Mouse (Mus musculus): ENCODE measurements around the gene Pold1. TPM values are rescaled to one million over a fixed set of nuclear protein-coding genes. Genes with fewer than 3 reads are reported as not detected.

Pold1 gene
- total RNA-seq, 2 experiments from 2014 or later = 9.0 to 10.5 TPM

- TF ChIP-seq CTCF (conservative IDR thresholded peaks at IDR 0.05) = no peak
- H3K4me3 ChIP-seq = no peak overlapping the region
- no peak overlapping the region for H3K27ac ChIP-seq
- DNase-seq (ENCODE audit: low spot score in 2 of 2) = no peak
Observed at GRCm38 (mm10) chr7:44535657-44536589, 12.7 kb downstream of the Pold1 start.

GRCm38 (mm10) chr7:44534656-44535441 is 13.8 kb downstream of the Pold1 start:
- H3K27ac ChIP-seq = no peak overlapping the region
- no peak overlapping the region for H3K4me3 ChIP-seq
- no peak for DNase-seq (ENCODE audit: low spot score in 2 of 2)
- TF ChIP-seq CTCF (conservative IDR thresholded peaks at IDR 0.05) = 0 out of 2 replicates have a peak, but pooled peaks have one; percentile 6

GRCm38 (mm10) chr7:44534242-44534641 is 14.4 kb downstream of the Pold1 start:
- H3K27ac ChIP-seq = no peak overlapping the region
- no peak for DNase-seq (ENCODE audit: low spot score in 2 of 2)
- H3K4me3 ChIP-seq = no peak overlapping the region
- TF ChIP-seq CTCF (conservative IDR thresholded peaks at IDR 0.05) = no peak

GRCm38 (mm10) chr7:44533746-44534045 is 15.0 kb downstream of the Pold1 start:
- Histone ChIP-seq H3K4me3 (no peak overlapping the region), H3K27ac (no peak overlapping the region)
- TF ChIP-seq CTCF (conservative IDR thresholded peaks at IDR 0.05) = no peak
- no peak for DNase-seq (ENCODE audit: low spot score in 2 of 2)

GRCm38 (mm10) chr7:44532918-44533745 is 15.5 kb downstream of the Pold1 start:
- H3K4me3 ChIP-seq = no peak overlapping the region
- DNase-seq (ENCODE audit: low spot score in 2 of 2) = no peak
- TF ChIP-seq CTCF (conservative IDR thresholded peaks at IDR 0.05) = no peak
- no peak overlapping the region for H3K27ac ChIP-seq

GRCm38 (mm10) chr7:44531946-44532732 is 16.5 kb downstream of the Pold1 start, which contains the start of gene Spib:
TSS of gene Spib (minus strand) at chr7:44532071.
- H3K4me3 ChIP-seq = no peak within 1 kb of the TSS
- TF ChIP-seq CTCF (conservative IDR thresholded peaks at IDR 0.05) = no peak
- H3K27ac ChIP-seq = no peak within 1 kb of the TSS
- DNase-seq (ENCODE audit: low spot score in 2 of 2) = no peak

GRCm38 (mm10) chr7:44531207-44531606 is 17.4 kb downstream of the Pold1 start:
- TF ChIP-seq CTCF (conservative IDR thresholded peaks at IDR 0.05) = no peak
- no peak for DNase-seq (ENCODE audit: low spot score in 2 of 2)
- Histone ChIP-seq H3K4me3 (no peak overlapping the region), H3K27ac (no peak overlapping the region)

- no peak for DNase-seq (ENCODE audit: low spot score in 2 of 2)
- Histone ChIP-seq H3K27ac (no peak overlapping the region), H3K4me3 (no peak overlapping the region)
- TF ChIP-seq CTCF (conservative IDR thresholded peaks at IDR 0.05) = no peak
Observed at GRCm38 (mm10) chr7:44530507-44530906, 18.1 kb downstream of the Pold1 start.

- no peak for TF ChIP-seq CTCF (conservative IDR thresholded peaks at IDR 0.05)
- DNase-seq (ENCODE audit: low spot score in 2 of 2) = no peak
- Histone ChIP-seq H3K4me3 (no peak overlapping the region), H3K27ac (no peak overlapping the region)
Observed at GRCm38 (mm10) chr7:44529518-44529917, 19.1 kb downstream of the Pold1 start.

GRCm38 (mm10) chr7:44527483-44528398 is 20.9 kb downstream of the Pold1 start:
- peak overlapping the region; percentile 54 for H3K4me3 ChIP-seq
- peak; percentile 87 for TF ChIP-seq CTCF (conservative IDR thresholded peaks at IDR 0.05)
- H3K27ac ChIP-seq = peak overlapping the region; percentile 89

More at GRCm38 (mm10) chr7:44527483-44528398, 20.9 kb downstream of the Pold1 start:
- peak; percentile 69 to 78 for DNase-seq (ENCODE audit: low spot score in 2 of 2)
